Mouse (Mus musculus) adrenal gland, adult 10 weeks (tissue): ENCODE results near the gene Spin2c. TPM values are rescaled to one million over a fixed set of nuclear protein-coding genes. Genes with fewer than 3 reads are reported as not detected.

Experiments used
- polyA plus RNA-seq: library from polyadenylated mRNA; stranded (reverse); fragments of 350-450 nt; fragmentation: Illumina TruSeq; extraction: RNeasy Lipid Tissue Mini Kit (QIAGEN cat#74804); gene quantifications from one replicate; pipeline ENCODE4 v1.2.3, GENCODE M21; 2014; ENCODE audit warnings: low read depth, low replicate concordance

Gene Spin2c
- polyA plus RNA-seq: 0.76 TPM

DNA sequence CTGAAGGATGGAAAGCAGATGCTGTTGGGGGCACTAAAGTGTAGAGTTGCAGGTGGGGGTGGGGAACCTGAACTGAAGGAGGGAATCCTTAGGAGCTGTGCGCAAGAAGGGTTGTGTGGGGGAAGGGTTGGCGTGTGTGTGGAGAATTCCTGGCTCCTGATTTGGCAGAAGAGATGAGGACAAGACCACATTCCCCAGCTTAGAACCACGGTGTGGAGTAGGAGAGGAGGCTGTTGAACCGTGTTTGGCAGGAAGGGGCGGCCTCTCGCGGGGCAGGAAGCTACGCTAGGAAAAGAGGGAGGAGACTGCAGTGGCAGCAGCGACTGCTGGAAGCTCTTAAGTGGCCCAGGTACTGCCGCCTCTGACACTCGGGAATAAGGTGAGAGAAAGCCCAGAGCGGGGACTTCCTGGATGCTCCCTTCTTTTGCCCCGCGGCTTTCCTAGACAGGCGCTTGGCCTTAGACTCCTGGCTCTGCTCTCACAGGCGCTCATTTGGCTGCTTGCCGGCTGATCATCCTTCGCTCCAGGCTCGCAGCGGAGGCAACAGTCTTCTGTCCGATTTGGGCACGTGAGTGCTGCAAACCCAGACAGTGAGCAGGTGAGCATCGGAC, at the start of gene Spin2c:
Gene Spin2c, plus strand, starts transcription at position 275 of the 611 bp plus-strand sequence.

Other genes starting within 250 kb of the Spin2c start
- gene Kctd12b, start 135.8 kb upstream of the Spin2c start, polyA plus RNA-seq: 43.5 TPM
- gene Nbdy, start 108.6 kb upstream of the Spin2c start, polyA plus RNA-seq: 248 TPM
- gene Samt1, start 180.4 kb downstream of the Spin2c start, polyA plus RNA-seq: not detected
- gene 4921511M17Rik, start 201.6 kb downstream of the Spin2c start, polyA plus RNA-seq: not detected
- not detected for gene Gm10057, start 222.8 kb downstream of the Spin2c start, polyA plus RNA-seq